Mouse (Mus musculus): ENCODE measurements around the gene Galnt2. TPM values are rescaled to one million over a fixed set of nuclear protein-coding genes. Genes with fewer than 3 reads are reported as not detected.

Gene Galnt2
- polyA plus RNA-seq, 1 experiment from 2014 or later, result 66.2 TPM

DNA sequence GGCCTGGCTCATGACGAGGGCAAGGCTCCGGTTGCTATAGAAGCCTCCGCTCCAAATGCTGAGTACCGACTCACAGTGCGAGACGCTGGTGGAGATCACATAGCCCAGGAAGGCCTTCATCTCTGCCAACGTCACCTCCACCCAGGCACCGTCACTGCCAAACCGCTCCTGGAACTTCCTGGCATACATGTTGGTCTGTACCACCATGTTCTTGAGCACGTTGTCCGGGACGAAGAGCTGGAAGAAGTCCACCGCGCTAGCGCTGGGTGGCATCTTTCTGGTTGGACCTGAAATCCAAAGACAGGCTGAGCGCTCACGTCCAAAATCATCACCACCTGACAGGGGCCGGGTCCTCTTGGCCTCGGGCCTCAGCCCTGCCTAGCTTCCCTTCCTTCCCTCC lies 153.1 kb downstream of the Galnt2 start:
- Histone ChIP-seq H3K9ac (no peak overlapping the region), H3K4me1 (no peaks in the 10 kb centered on the region), H3K4me3 (no peak overlapping the region), H3K27me3 (no peaks in the 10 kb centered on the region), H3K9me3 (no peaks in the 10 kb centered on the region), H3K36me3 (no peaks in the 10 kb centered on the region), H3K4me2 (replicated peaks) (no peak overlapping the region), H3K27ac (no peak overlapping the region)
- 93% methylated on average over 19 of the region's 19 CpGs for WGBS
- no peak for ATAC-seq (ENCODE audit: insufficient number of reproducible peaks, insufficient read depth, low FRiP score, low TSS enrichment)

DNA sequence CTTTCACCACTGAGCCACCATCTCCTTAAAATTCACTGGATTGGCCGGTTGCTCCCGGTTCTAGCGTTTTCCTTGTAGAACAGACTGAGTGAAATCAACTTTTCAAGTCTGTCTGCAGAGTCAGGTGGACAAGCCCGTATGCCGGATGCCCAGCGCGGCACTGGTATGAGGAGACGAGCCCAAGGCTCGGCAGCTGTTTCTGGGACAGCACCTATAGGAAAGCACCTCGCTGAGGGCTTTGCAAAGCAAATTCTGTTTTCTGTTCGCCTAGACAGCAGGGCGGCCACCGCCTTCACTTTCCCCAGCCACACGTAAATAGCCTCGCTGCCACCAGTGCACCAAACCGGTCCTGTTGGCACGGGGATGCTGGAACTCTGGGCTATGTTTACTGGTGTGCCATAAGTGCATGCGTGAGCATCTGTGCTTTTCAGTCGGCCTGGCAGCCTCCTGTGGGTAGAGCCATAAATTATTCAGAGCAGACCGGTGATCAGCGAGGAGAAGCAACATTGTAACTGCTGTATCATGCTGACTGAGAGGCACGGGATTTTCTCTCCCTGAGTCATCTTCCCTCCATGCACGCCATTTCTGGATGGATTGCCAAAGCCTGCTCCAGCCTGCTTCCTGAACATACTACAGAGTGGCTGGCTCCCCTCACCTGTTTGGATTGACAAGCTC lies 155.2 kb downstream of the Galnt2 start:
- Histone ChIP-seq H3K27me3 (no peaks in the 10 kb centered on the region), H3K4me3 (no peak overlapping the region), H3K9ac (no peak overlapping the region), H3K36me3 (no peaks in the 10 kb centered on the region), H3K9me3 (no peaks in the 10 kb centered on the region), H3K27ac (no peak overlapping the region), H3K4me1 (no peaks in the 10 kb centered on the region), H3K4me2 (replicated peaks) (no peak overlapping the region)
- no peak for ATAC-seq (ENCODE audit: insufficient number of reproducible peaks, insufficient read depth, low FRiP score, low TSS enrichment)
- WGBS, result 88% methylated on average over 23 of the region's 23 CpGs

DNA sequence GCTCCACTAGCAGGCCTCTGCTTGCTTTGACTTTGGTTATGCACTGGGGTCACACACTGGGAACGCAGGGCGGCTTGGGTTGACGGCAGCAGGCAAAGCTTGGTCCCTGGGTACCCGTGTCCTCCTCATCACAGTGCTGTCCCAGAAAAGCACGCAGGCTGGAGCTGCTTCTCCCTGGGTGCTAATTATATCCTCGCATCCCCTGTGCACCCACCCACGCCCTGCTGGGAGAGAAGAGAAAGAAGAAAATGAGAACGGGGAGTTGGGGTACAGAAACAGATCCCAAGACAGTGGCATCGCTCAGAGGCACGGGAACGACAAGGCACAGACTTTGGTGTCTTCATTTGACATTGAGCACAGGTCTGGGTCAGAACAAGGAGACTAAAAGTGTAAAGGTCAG lies 158.3 kb downstream of the Galnt2 start:
- no peak overlapping the region for H3K4me3 ChIP-seq
- no peak overlapping the region for H3K9ac ChIP-seq
- H3K4me1 ChIP-seq, result peaks cover 4% of the 10 kb centered on the region; the same call in 1 of the 2 replicates
- H3K36me3 ChIP-seq, result no peaks in the 10 kb centered on the region
- 91% methylated on average over 11 of the region's 11 CpGs for WGBS
- H3K4me2 ChIP-seq (replicated peaks), result no peak overlapping the region
- H3K9me3 ChIP-seq, result no peaks in the 10 kb centered on the region
- H3K27ac ChIP-seq, result no peak overlapping the region
- H3K27me3 ChIP-seq, result no peaks in the 10 kb centered on the region
- no peak for ATAC-seq (ENCODE audit: insufficient number of reproducible peaks, insufficient read depth, low FRiP score, low TSS enrichment)

DNA sequence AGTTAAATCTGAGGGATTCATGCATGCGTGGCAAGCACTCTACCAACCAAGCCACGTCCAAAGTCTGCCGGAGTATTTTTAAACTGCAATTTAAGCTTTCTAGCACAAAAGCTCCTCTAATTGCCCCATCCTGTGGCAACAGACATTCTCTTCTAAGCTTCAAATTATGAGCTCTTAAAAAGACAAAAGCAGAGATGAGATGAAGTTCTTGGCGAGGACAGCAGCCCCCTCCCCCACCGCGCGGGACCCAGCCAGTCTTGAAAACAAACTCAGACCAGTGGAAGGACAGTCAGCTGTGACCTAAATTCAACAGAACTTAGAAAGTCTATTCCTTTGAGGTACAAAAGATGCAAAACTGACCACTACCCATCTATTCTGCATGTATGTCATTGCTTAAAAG lies 160.0 kb downstream of the Galnt2 start:
- Histone ChIP-seq H3K4me2 (replicated peaks) (no peak overlapping the region), H3K27me3 (no peaks in the 10 kb centered on the region), H3K27ac (no peak overlapping the region), H3K4me1 (peaks cover 4% of the 10 kb centered on the region; the same call in 1 of the 2 replicates), H3K36me3 (no peaks in the 10 kb centered on the region), H3K9me3 (no peaks in the 10 kb centered on the region), H3K9ac (no peak overlapping the region), H3K4me3 (no peak overlapping the region)
- no peak for ATAC-seq (ENCODE audit: insufficient number of reproducible peaks, insufficient read depth, low FRiP score, low TSS enrichment)
- WGBS, result 85% methylated on average over 7 of the region's 7 CpGs

DNA sequence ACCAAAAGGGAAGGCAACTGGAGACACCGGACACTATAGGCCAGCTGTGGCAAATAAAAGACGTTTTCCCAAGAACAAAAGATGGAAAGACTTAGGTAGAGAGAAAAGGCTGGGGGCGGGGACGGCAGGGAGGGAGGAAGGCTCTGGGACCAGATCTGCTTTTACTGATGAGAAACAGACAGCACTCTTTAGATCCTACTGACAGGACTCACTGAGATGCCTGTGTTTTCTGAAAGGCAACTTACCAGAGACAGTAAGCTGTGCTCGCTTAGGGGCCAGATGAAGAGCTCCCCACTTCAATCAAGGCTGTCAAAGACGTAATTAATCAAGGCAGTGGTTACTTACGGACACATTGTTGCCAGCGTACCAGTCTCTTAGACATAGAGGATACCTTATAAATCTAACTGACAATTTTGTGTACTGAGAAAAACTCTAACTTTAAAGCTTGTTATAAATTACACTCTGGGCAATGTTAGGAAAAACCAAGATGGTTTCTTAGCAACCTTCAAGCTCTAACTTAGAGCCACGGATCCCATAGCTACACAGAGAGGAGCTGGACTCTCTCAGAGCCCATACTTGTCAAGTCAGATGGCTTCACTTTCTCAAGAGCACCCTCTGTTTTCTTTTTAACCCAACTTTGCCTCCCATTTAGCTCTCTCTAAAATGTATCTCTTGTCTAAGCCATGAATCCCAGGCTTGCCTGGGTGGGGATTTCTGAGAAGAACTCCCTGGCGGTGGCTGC lies 161.3 kb downstream of the Galnt2 start:
- peaks cover 4% of the 10 kb centered on the region; the same call in 1 of the 2 replicates for H3K4me1 ChIP-seq
- no peak overlapping the region for H3K9ac ChIP-seq
- H3K4me3 ChIP-seq, result no peak overlapping the region
- no peak overlapping the region for H3K4me2 ChIP-seq (replicated peaks)
- H3K27me3 ChIP-seq, result no peaks in the 10 kb centered on the region
- peak overlapping the region; percentile 42 for H3K27ac ChIP-seq
- no peak for ATAC-seq (ENCODE audit: insufficient number of reproducible peaks, insufficient read depth, low FRiP score, low TSS enrichment)
- H3K36me3 ChIP-seq, result no peaks in the 10 kb centered on the region
- no peaks in the 10 kb centered on the region for H3K9me3 ChIP-seq
- 52% methylated on average over 10 of the region's 10 CpGs for WGBS

DNA sequence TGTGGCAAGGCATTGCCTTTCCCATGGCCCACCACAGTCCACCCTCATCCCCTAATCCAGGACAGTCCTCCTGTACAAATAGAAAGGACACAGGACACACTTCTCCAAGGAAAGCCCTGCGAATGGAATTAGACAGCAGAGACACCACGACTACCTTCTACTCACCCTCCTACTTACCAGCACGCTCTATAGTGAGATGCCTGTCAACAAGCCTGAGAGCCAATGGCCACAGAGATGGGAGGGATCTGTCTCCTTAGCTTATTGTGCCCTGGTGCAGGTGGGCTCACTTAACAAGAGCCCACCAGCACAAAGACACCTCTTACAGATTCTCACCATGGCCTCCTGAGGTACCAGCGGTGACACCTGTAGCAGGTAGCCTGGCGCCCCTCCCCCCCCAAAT lies 161.8 kb downstream of the Galnt2 start:
- no peak overlapping the region for H3K9ac ChIP-seq
- H3K9me3 ChIP-seq, result no peaks in the 10 kb centered on the region
- no peak overlapping the region for H3K4me3 ChIP-seq
- H3K27ac ChIP-seq, result peak overlapping the region; percentile 42; the same call in 1 of the 2 replicates
- no peaks in the 10 kb centered on the region for H3K27me3 ChIP-seq
- H3K36me3 ChIP-seq, result no peaks in the 10 kb centered on the region
- H3K4me1 ChIP-seq, result peaks cover 4% of the 10 kb centered on the region; the same call in 1 of the 2 replicates
- 92% methylated on average over 5 of the region's 5 CpGs for WGBS
- ATAC-seq (ENCODE audit: insufficient number of reproducible peaks, insufficient read depth, low FRiP score, low TSS enrichment), result no peak
- no peak overlapping the region for H3K4me2 ChIP-seq (replicated peaks)

DNA sequence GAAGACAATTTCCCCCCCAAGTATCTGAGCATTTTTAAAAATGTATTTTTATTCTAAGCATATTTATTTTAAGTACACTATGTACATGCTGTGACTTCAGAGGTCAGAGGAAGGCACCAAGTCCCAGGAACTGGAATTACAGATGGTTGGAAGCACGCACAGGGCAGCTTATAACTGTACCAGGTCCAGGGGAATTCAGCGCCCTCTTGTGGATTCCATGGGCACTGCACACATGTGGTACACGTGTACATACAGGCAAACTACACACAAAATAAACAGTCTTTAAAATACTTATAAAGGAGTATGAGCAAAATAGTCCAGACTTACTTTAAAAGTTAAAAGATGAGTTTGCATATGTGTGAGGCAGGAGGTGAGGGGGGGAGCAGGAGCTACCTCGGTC lies 162.7 kb downstream of the Galnt2 start:
- H3K4me1 ChIP-seq, result peaks cover 4% of the 10 kb centered on the region; the same call in 1 of the 2 replicates
- no peaks in the 10 kb centered on the region for H3K36me3 ChIP-seq
- no peaks in the 10 kb centered on the region for H3K27me3 ChIP-seq
- H3K9me3 ChIP-seq, result no peaks in the 10 kb centered on the region
- no peak overlapping the region for H3K9ac ChIP-seq
- H3K4me2 ChIP-seq (replicated peaks), result no peak overlapping the region
- H3K4me3 ChIP-seq, result no peak overlapping the region
- 78% methylated on average over 4 of the region's 4 CpGs for WGBS
- no peak overlapping the region for H3K27ac ChIP-seq
- no peak for ATAC-seq (ENCODE audit: insufficient number of reproducible peaks, insufficient read depth, low FRiP score, low TSS enrichment)

DNA sequence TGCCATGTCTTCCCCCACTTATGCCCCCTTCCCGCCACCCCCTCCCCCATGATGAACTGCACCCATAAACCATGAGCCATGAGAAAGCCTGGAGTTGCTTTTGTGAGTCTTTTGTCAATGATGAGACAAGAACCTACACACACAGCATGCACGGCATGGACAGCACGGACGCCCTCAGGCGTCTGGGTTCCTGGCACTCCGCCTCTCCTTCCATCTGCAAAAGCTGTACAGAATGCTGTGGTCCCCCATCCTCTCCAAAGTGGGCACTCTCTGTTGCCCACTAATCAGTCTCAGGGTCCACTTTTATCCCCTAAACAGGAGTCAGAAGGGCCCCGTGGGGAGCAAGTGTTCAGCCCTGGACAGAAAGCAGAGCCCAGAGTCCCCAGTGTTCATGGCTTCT lies 163.8 kb downstream of the Galnt2 start:
- Histone ChIP-seq H3K9me3 (no peaks in the 10 kb centered on the region), H3K36me3 (no peaks in the 10 kb centered on the region), H3K4me2 (replicated peaks) (no peak overlapping the region), H3K4me3 (no peak overlapping the region), H3K27ac (no peak overlapping the region), H3K4me1 (peaks cover 7% of the 10 kb centered on the region; the same call in 1 of the 2 replicates), H3K27me3 (no peaks in the 10 kb centered on the region), H3K9ac (no peak overlapping the region)
- no peak for ATAC-seq (ENCODE audit: insufficient number of reproducible peaks, insufficient read depth, low FRiP score, low TSS enrichment)
- 80% methylated on average over 7 of the region's 7 CpGs for WGBS

Other genes starting within 250 kb of the Galnt2 start
- 21.7 and 22.0 TPM in 2 replicates for gene Abcb10, start 248.3 kb upstream of the Galnt2 start, polyA plus RNA-seq (2016; fragmentation: Nextera tagmentation; extraction: Ambion mirVana)
- gene Taf5l, start 210.0 kb upstream of the Galnt2 start, polyA plus RNA-seq (2016; fragmentation: Nextera tagmentation; extraction: Ambion mirVana), result 46.3 and 47.5 TPM in 2 replicates
- 5.2 and 6.1 TPM in 2 replicates for gene Urb2, start 209.9 kb upstream of the Galnt2 start, polyA plus RNA-seq (2016; fragmentation: Nextera tagmentation; extraction: Ambion mirVana)
- gene Pgbd5, start 208.3 kb downstream of the Galnt2 start, polyA plus RNA-seq (2016; fragmentation: Nextera tagmentation; extraction: Ambion mirVana), result 2.0 and 2.1 TPM in 2 replicates